Mouse (Mus musculus): ENCODE results near the gene Gm42906.

The Gm42906 gene

GRCm38 (mm10) chr5:151105054-151105971 is 322.6 kb downstream of the Gm42906 start:
- DNase-seq = no peak

GRCm38 (mm10) chr5:151104354-151105053 is 323.5 kb downstream of the Gm42906 start:
- no peak for DNase-seq

- DNase-seq = no peak
Observed at GRCm38 (mm10) chr5:151103284-151103683, 324.7 kb downstream of the Gm42906 start.

- DNase-seq = no peak
Observed at GRCm38 (mm10) chr5:151102262-151102661, 325.7 kb downstream of the Gm42906 start.

GRCm38 (mm10) chr5:151096012-151096411 is 332.0 kb downstream of the Gm42906 start:
- DNase-seq = no peak

GRCm38 (mm10) chr5:151092886-151093665 is 334.9 kb downstream of the Gm42906 start:
- no peak for DNase-seq

- DNase-seq = no peak
Observed at GRCm38 (mm10) chr5:151090996-151091395, 337.0 kb downstream of the Gm42906 start.

GRCm38 (mm10) chr5:151089201-151089600 is 338.8 kb downstream of the Gm42906 start:
- DNase-seq = no peak

- DNase-seq = no peak
Observed at GRCm38 (mm10) chr5:151086425-151087202, 341.3 kb downstream of the Gm42906 start.

- no peak for DNase-seq
Observed at GRCm38 (mm10) chr5:151085749-151086148, 342.2 kb downstream of the Gm42906 start.

GRCm38 (mm10) chr5:151080276-151080675 is 347.7 kb downstream of the Gm42906 start:
- DNase-seq = no peak

- no peak for DNase-seq
Observed at GRCm38 (mm10) chr5:151077953-151078352, 350.0 kb downstream of the Gm42906 start.

- DNase-seq = no peak
Observed at GRCm38 (mm10) chr5:151076917-151077316, 351.0 kb downstream of the Gm42906 start.

GRCm38 (mm10) chr5:151074282-151074681 is 353.7 kb downstream of the Gm42906 start:
- no peak for DNase-seq

- DNase-seq = no peak
Observed at GRCm38 (mm10) chr5:151071430-151071829, 356.5 kb downstream of the Gm42906 start.

- no peak for DNase-seq
Observed at GRCm38 (mm10) chr5:151070896-151071295, 357.1 kb downstream of the Gm42906 start.

- no peak for DNase-seq
Observed at GRCm38 (mm10) chr5:151069569-151069968, 358.4 kb downstream of the Gm42906 start.

GRCm38 (mm10) chr5:151066016-151066415 is 361.9 kb downstream of the Gm42906 start:
- DNase-seq = no peak

- no peak for DNase-seq
Observed at GRCm38 (mm10) chr5:151065228-151065627, 362.7 kb downstream of the Gm42906 start.

GRCm38 (mm10) chr5:151061942-151062341 is 366.0 kb downstream of the Gm42906 start:
- DNase-seq = no peak

- DNase-seq = no peak
Observed at GRCm38 (mm10) chr5:151060476-151060875, 367.5 kb downstream of the Gm42906 start.

GRCm38 (mm10) chr5:151059772-151060171 is 368.2 kb downstream of the Gm42906 start:
- no peak for DNase-seq
